Mouse (Mus musculus) brain, embryonic 14.5 days (tissue): Measurements from ENCODE around the gene Auts2. TPM values are rescaled to one million over a fixed set of nuclear protein-coding genes. Genes with fewer than 3 reads are reported as not detected.
A peak's percentile ranks its signal among the peaks of the same experiment; 100 is the strongest.

Experiments used
- DNase-seq: peaks from one replicate; pipeline ENCODE4 v3.0.0-alpha.2; 2011; ENCODE audit warnings: low read depth
- CTCF ChIP-seq: fragments of 200-500 bp; IDR thresholded peaks from 2 replicates; pipeline ENCODE4 v1.5.1; 2012; ENCODE audit warnings: inconsistent platforms, mild to moderate bottlenecking, moderate library complexity, borderline replicate concordance; ENCODE audit not compliant: insufficient read depth, insufficient read length; ENCODE audit errors: extremely low read depth
- POLR2A ChIP-seq: fragments of 200-500 bp; IDR thresholded peaks from 2 replicates; pipeline ENCODE4 v1.6.1; 2012; ENCODE audit warnings: mild to moderate bottlenecking, inconsistent platforms, borderline replicate concordance; ENCODE audit not compliant: poor library complexity, insufficient read depth, insufficient read length, severe bottlenecking; ENCODE audit errors: extremely low read depth
- polyA plus RNA-seq: library from polyadenylated mRNA; depleted of rRNA; stranded (reverse); fragments of >200 nt; gene quantifications from 2 replicates; pipeline ENCODE4 v1.2.3, GENCODE M21; 2012

The Auts2 gene
- polyA plus RNA-seq, 1 experiment, result 122 TPM

GRCm38 (mm10) chr5:131631038-131631997 lies 911.8 kb downstream of the Auts2 start:
- no peak for TF ChIP-seq CTCF
- DNase-seq, result peak; percentile 88

- no peak for TF ChIP-seq POLR2A
- TF ChIP-seq CTCF, result no peak
- peak; percentile 96 for DNase-seq
Observed at GRCm38 (mm10) chr5:131630577-131630976, 912.6 kb downstream of the Auts2 start.

GRCm38 (mm10) chr5:131616113-131616876 lies 926.8 kb downstream of the Auts2 start:
- no peak for TF ChIP-seq POLR2A
- TF ChIP-seq CTCF, result no peak
- DNase-seq, result peak; percentile 82

GRCm38 (mm10) chr5:131614238-131614637 lies 928.9 kb downstream of the Auts2 start:
- TF ChIP-seq CTCF (no peak), POLR2A (no peak)
- no peak for DNase-seq

GRCm38 (mm10) chr5:131613301-131613700 lies 929.8 kb downstream of the Auts2 start:
- TF ChIP-seq POLR2A (no peak), CTCF (no peak)
- DNase-seq, result no peak

GRCm38 (mm10) chr5:131610702-131611101 lies 932.4 kb downstream of the Auts2 start:
- no peak for DNase-seq
- no peak for TF ChIP-seq CTCF
- no peak for TF ChIP-seq POLR2A

GRCm38 (mm10) chr5:131606786-131607185 lies 936.4 kb downstream of the Auts2 start:
- DNase-seq, result no peak
- TF ChIP-seq CTCF (no peak), POLR2A (no peak)

- TF ChIP-seq CTCF (no peak), POLR2A (no peak)
- peak; percentile 95 for DNase-seq
Observed at GRCm38 (mm10) chr5:131601934-131602692, 941.0 kb downstream of the Auts2 start.

- peak; percentile 96 for DNase-seq
- TF ChIP-seq POLR2A (no peak), CTCF (no peak)
Observed at GRCm38 (mm10) chr5:131600325-131601125, 942.6 kb downstream of the Auts2 start.

GRCm38 (mm10) chr5:131597503-131597902 lies 945.6 kb downstream of the Auts2 start:
- DNase-seq, result no peak
- TF ChIP-seq CTCF (no peak), POLR2A (no peak)
